Mouse (Mus musculus) cerebellum, adult 11-12 months (tissue): ENCODE measurements around the gene Arhgef10l.
A peak's percentile ranks its signal among the peaks of the same experiment; 100 is the strongest.

Experiments used
- DNase-seq: peaks from one replicate; pipeline ENCODE4 v3.0.0; 2022

The Arhgef10l gene

GRCm38 (mm10) chr4:140630651-140631241 is 35.1 kb downstream of the Arhgef10l start:
- DNase-seq = peak; percentile 41

- no peak for DNase-seq
Observed at GRCm38 (mm10) chr4:140630136-140630535, 35.7 kb downstream of the Arhgef10l start.

- DNase-seq = peak; percentile 52
Observed at GRCm38 (mm10) chr4:140628971-140629370, 36.8 kb downstream of the Arhgef10l start.

GRCm38 (mm10) chr4:140628412-140628943 is 37.3 kb downstream of the Arhgef10l start:
- DNase-seq = peak; percentile 89

GRCm38 (mm10) chr4:140625651-140626525 is 39.9 kb downstream of the Arhgef10l start:
- no peak for DNase-seq

- no peak for DNase-seq
Observed at GRCm38 (mm10) chr4:140624468-140625176, 41.2 kb downstream of the Arhgef10l start.

- no peak for DNase-seq
Observed at GRCm38 (mm10) chr4:140624087-140624467, 41.7 kb downstream of the Arhgef10l start.

- DNase-seq = no peak
Observed at GRCm38 (mm10) chr4:140622819-140623218, 43.0 kb downstream of the Arhgef10l start.

- no peak for DNase-seq
Observed at GRCm38 (mm10) chr4:140620496-140620895, 45.3 kb downstream of the Arhgef10l start.

- DNase-seq = peak; percentile 79
Observed at GRCm38 (mm10) chr4:140617391-140618385, 48.1 kb downstream of the Arhgef10l start.

GRCm38 (mm10) chr4:140616894-140617293 is 48.9 kb downstream of the Arhgef10l start:
- DNase-seq = no peak

GRCm38 (mm10) chr4:140616196-140616595 is 49.6 kb downstream of the Arhgef10l start:
- DNase-seq = no peak

GRCm38 (mm10) chr4:140615771-140616170 is 50.0 kb downstream of the Arhgef10l start:
- DNase-seq = no peak

- no peak for DNase-seq
Observed at GRCm38 (mm10) chr4:140614553-140614952, 51.3 kb downstream of the Arhgef10l start.

- DNase-seq = no peak
Observed at GRCm38 (mm10) chr4:140614145-140614544, 51.7 kb downstream of the Arhgef10l start.

GRCm38 (mm10) chr4:140610841-140611609 is 54.8 kb downstream of the Arhgef10l start:
- DNase-seq = no peak

- DNase-seq = no peak
Observed at GRCm38 (mm10) chr4:140608228-140608720, 57.5 kb downstream of the Arhgef10l start.

GRCm38 (mm10) chr4:140606779-140607178 is 59.0 kb downstream of the Arhgef10l start:
- no peak for DNase-seq

- DNase-seq = no peak
Observed at GRCm38 (mm10) chr4:140606197-140606596, 59.6 kb downstream of the Arhgef10l start.

GRCm38 (mm10) chr4:140605790-140606189 is 60.0 kb downstream of the Arhgef10l start:
- DNase-seq = no peak

- DNase-seq = no peak
Observed at GRCm38 (mm10) chr4:140605247-140605646, 60.6 kb downstream of the Arhgef10l start.
